Mouse (Mus musculus) liver, embryonic 14.5 days (tissue): Measurements from ENCODE around the gene Pde8a. TPM values are rescaled to one million over a fixed set of nuclear protein-coding genes. Genes with fewer than 3 reads are reported as not detected.

Experiments used
- ATAC-seq: fragments of 200-750 bp; cut with Nextera tagmentation; 2 replicates; pipeline ENCODE4 v1.8.0; 2017; ENCODE audit warnings: moderate number of reproducible peaks, mild to moderate bottlenecking, moderate library complexity; ENCODE audit not compliant: insufficient read depth
- DNase-seq, 3 experiments: peaks; one replicate each; pipeline ENCODE4 v3.0.0-alpha.2; 2012 to 2013; ENCODE audit warnings: low read depth in 3 of 3, low spot score in 3 of 3
- H3K27ac ChIP-seq: fragments of 300-500 bp; sonication (generic); 2 replicates; pipeline ENCODE4 v1.5.1; 2014; ENCODE audit warnings: moderate library complexity, mild to moderate bottlenecking, control low read depth, inconsistent platforms
- H3K27me3 ChIP-seq: fragments of 300-500 bp; sonication (generic); 2 replicates; pipeline ENCODE4 v1.6.1; 2014; ENCODE audit warnings: mild to moderate bottlenecking, low read length, moderate library complexity; ENCODE audit not compliant: control insufficient read depth, insufficient read depth
- H3K36me3 ChIP-seq: fragments of 300-500 bp; sonication (generic); replicated peaks from 2 replicates; pipeline ENCODE4 v1.6.1; 2014; ENCODE audit warnings: low read depth; ENCODE audit not compliant: control insufficient read depth, insufficient read depth
- H3K4me1 ChIP-seq, 2 experiments: fragments of 200-500 bp in 1 of 2; fragments of 300-500 bp in 1 of 2; sonication (generic) in 1 of 2; replicated peaks; 2 replicates each; pipeline ENCODE4 v1.6.1; 2012 to 2014; ENCODE audit warnings: antibody characterized with exemption in 1 of 2, inconsistent platforms in 1 of 2, low read length in 1 of 2; ENCODE audit not compliant: control insufficient read depth in 2 of 2, insufficient read depth in 2 of 2
- H3K4me2 ChIP-seq: fragments of 300-500 bp; sonication (generic); 2 replicates; pipeline ENCODE4 v1.6.1; 2014; ENCODE audit warnings: low read depth, mild to moderate bottlenecking, control low read depth, moderate library complexity
- H3K4me3 ChIP-seq, 2 experiments: fragments of 200-500 bp in 1 of 2; fragments of 300-500 bp in 1 of 2; sonication (generic) in 1 of 2; 2 replicates each; pipeline ENCODE4 v1.5.1; 2012 to 2014; ENCODE audit warnings: low read depth in 2 of 2, low read length in 2 of 2, mild to moderate bottlenecking in 2 of 2, control low read depth in 1 of 2, inconsistent platforms in 1 of 2, moderate library complexity in 1 of 2; ENCODE audit not compliant: insufficient read depth in 1 of 2
- H3K9ac ChIP-seq: fragments of 300-500 bp; sonication (generic); replicated peaks from 2 replicates; pipeline ENCODE4 v1.6.1; 2014; ENCODE audit warnings: mild to moderate bottlenecking, control low read depth, moderate library complexity
- H3K9me3 ChIP-seq: fragments of 300-500 bp; sonication (generic); 2 replicates; pipeline ENCODE4 v1.6.1; 2016; ENCODE audit warnings: low read length, mixed read lengths; ENCODE audit not compliant: control insufficient read depth
- CTCF ChIP-seq: IDR thresholded peaks from 2 replicates; pipeline ENCODE4 v1.5.1; 2016; ENCODE audit warnings: antibody characterized with exemption, low read depth, control low read depth
- EP300 ChIP-seq: IDR thresholded peaks from 2 replicates; pipeline ENCODE4 v1.6.1; 2016; ENCODE audit warnings: antibody characterized with exemption, low read depth
- WGBS: fragments of 180-500 bp; shearing (Covaris S2); extraction: QIAGEN DNeasy Blood & Tissue Kit; methylation state at CpG from one replicate; pipeline ENCODE4 v1.1.7; 2014; ENCODE audit not compliant: insufficient replicate concordance; 5-methylcytosine and 5-hydroxymethylcytosine counted together
- polyA plus RNA-seq, 2 experiments: library from polyadenylated mRNA; depleted of rRNA in 1 of 2; stranded (reverse) in 1 of 2; unstranded in 1 of 2; fragments of >200 nt; fragmentation: Nextera tagmentation in 1 of 2; extraction: Ambion mirVana in 1 of 2; gene quantifications; 2 replicates each; pipeline versions ENCODE4 v1.2.1 to v1.2.3; 2012 to 2014

Gene Pde8a
- polyA plus RNA-seq, 2 experiments: 1.5 to 1.7 TPM

DNA sequence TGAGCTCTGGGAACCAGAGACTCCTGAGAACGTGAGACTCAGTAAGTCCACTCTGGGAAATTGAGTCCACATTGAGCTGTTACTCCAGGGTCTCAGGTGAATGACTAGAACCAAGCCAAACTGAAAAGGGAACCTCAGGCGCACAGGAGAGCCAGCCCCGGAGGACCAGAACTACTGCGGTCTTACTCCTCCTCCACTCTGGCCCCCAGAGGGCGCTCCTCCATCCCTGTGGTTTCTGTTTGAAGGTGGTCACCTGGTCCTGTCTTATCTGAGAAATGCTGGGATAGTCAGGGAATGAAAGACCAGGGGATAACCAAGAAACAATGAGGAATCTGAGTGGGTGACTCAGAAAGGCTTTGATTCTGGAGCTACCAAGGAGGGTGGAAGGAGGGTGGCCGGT, 4.5 kb upstream of the Pde8a start:
- no peak for DNase-seq
- H3K4me3 ChIP-seq: no peak overlapping the region
- H3K27ac ChIP-seq: no peak overlapping the region
- WGBS: 19% methylated on average over 6 of the region's 6 CpGs
- H3K27me3 ChIP-seq: peaks cover 28% of the 10 kb centered on the region
- no peaks in the 10 kb centered on the region for H3K36me3 ChIP-seq
- no peak overlapping the region for H3K9ac ChIP-seq
- ATAC-seq: no peak
- H3K4me2 ChIP-seq: no peak overlapping the region
- no peaks in the 10 kb centered on the region for H3K9me3 ChIP-seq
- TF ChIP-seq CTCF (peak; percentile 77), EP300 (no peak)
- peaks cover 0 to 9% of the 10 kb centered on the region in 2 experiments; a peak in 2 of 4 replicates for H3K4me1 ChIP-seq

DNA sequence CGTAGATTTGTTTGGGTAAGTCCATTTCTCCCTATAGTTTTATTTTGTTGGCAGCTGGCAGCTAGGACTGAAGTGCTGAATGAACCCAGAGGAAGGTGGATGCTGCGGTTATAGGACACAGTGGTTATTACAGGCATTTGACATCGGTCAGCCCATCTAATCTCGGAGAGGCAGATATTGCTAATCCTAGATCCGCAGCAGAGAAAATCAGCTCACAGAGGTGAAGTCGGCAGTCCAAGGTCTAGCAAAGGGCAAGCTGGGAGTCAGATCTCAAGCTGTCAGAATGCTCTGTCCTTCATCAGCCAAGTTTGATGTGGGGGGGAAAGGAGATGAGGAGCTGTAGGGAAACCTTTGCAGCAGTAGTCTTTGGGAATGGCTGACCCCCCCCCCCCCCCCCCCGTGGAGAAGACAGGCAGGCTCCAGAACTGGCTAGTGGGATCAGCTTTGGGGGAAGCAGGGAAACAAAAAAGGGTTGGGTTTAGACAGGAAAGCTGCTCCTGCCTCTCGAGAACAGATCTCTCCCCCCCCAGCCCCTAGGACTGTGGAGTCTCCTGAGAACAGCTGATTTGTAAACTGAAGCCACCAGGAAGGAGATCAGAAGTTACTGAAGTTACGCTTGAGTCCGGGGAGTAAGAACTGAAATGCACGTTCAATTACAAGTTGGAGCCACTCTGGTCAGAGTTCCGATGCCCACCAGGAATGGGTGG, 3.3 kb upstream of the Pde8a start:
- no peaks in the 10 kb centered on the region for H3K9me3 ChIP-seq
- DNase-seq (no peak), ATAC-seq (no peak)
- H3K4me2 ChIP-seq: no peak overlapping the region
- TF ChIP-seq CTCF (no peak), EP300 (no peak)
- no peak overlapping the region for H3K9ac ChIP-seq
- H3K4me1 ChIP-seq: peaks cover 0 to 9% of the 10 kb centered on the region in 2 experiments; a peak in 2 of 4 replicates
- no peak overlapping the region for H3K4me3 ChIP-seq
- WGBS: 45% methylated on average over 12 of the region's 12 CpGs
- H3K27ac ChIP-seq: no peak overlapping the region
- H3K36me3 ChIP-seq: no peaks in the 10 kb centered on the region
- peaks cover 40% of the 10 kb centered on the region for H3K27me3 ChIP-seq

DNA sequence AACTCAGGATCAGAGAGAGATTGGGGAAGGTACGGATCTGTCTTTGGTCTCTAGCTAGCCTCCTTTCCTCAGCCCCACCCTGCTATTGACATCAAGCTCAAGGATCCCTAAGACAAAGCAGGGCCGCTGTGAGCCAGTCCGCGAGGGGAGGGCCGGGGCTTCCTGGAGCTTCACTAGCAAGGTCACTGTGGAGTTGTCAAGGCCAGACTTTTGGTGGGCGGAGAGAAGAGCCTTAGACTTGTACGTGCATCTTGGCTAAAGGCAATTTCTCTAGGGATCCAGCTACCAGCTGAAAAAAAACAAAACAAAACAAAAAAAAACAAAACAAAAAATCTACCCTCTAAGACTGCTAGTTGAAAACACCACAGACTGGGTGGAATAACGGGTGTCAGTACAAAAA, 1.6 kb upstream of the Pde8a start:
- Histone ChIP-seq H3K4me3 (no peak overlapping the region), H3K27me3 (peaks cover 49% of the 10 kb centered on the region), H3K4me1 (peaks cover 0 to 9% of the 10 kb centered on the region in 2 experiments; a peak in 2 of 4 replicates), H3K4me2 (peak overlapping the region; percentile 54), H3K9ac (no peak overlapping the region), H3K36me3 (no peaks in the 10 kb centered on the region), H3K27ac (no peak overlapping the region), H3K9me3 (no peaks in the 10 kb centered on the region)
- no peak for TF ChIP-seq EP300
- TF ChIP-seq CTCF: no peak
- 7% methylated on average over 8 of the region's 8 CpGs for WGBS
- no peak for DNase-seq
- ATAC-seq: no peak

- Histone ChIP-seq H3K27me3 (peaks cover 49% of the 10 kb centered on the region), H3K9me3 (no peaks in the 10 kb centered on the region), H3K4me2 (peak overlapping the region; percentile 54), H3K4me3 (peak overlapping the region; percentile 44 to 58), H3K4me1 (peaks cover 0 to 9% of the 10 kb centered on the region in 2 experiments; a peak in 2 of 4 replicates), H3K36me3 (no peaks in the 10 kb centered on the region), H3K27ac (no peak overlapping the region), H3K9ac (no peak overlapping the region)
- DNase-seq (no peak), ATAC-seq (peak; percentile 40)
- under 1% methylated on average over 22 of the region's 22 CpGs for WGBS
- TF ChIP-seq EP300 (no peak), CTCF (no peak)
These were observed 1.1 kb upstream of the Pde8a start for GRCm38 (mm10) chr7:81212261-81212681.

- under 1% methylated on average over 57 of the region's 57 CpGs for WGBS
- no peak overlapping the region for H3K27ac ChIP-seq
- H3K27me3 ChIP-seq: peaks cover 49% of the 10 kb centered on the region
- peak; percentile 78 for ATAC-seq
- no peaks in the 10 kb centered on the region for H3K36me3 ChIP-seq
- peak overlapping the region; percentile 11; the same call in 1 of the 2 replicates for H3K9ac ChIP-seq
- no peaks in the 10 kb centered on the region for H3K9me3 ChIP-seq
- peak; percentile 45 to 65 (median 48) for DNase-seq
- peak overlapping the region; percentile 44 to 58 for H3K4me3 ChIP-seq
- TF ChIP-seq EP300: no peak
- peak; percentile 23; the same call in 1 of the 2 replicates for TF ChIP-seq CTCF
- peaks cover 0 to 9% of the 10 kb centered on the region in 2 experiments; a peak in 2 of 4 replicates for H3K4me1 ChIP-seq
- peak overlapping the region; percentile 54 for H3K4me2 ChIP-seq
These were observed 574 bp upstream of the Pde8a start for GRCm38 (mm10) chr7:81212697-81213346.
